Mouse (Mus musculus): ENCODE data around the gene 4933427D14Rik. TPM values are rescaled to one million over a fixed set of nuclear protein-coding genes. Genes with fewer than 3 reads are reported as not detected.

Gene 4933427D14Rik
- polyA plus RNA-seq, 2 experiments, result 11.1 to 19.2 TPM

DNA sequence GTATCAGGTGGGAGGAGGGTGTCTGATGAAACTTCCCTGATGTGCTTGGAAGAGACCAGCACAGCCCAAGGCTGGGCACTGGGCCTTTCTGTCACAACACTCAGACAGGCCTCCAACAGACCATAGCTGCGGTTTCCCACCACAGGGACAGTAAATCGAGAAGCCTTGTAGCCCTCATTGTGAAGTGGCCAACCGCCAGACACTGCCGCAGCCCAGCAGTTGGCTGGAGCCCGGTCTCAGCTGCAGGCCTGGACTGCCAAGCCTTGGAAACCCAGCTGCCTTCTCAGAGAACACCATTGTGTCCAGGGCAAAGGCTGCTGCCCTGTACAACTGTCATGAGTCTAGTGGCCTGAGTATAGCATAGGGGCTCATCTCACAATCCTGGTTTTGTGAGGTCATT lies 26.8 kb upstream of the 4933427D14Rik start:
- Histone ChIP-seq H3K9me3 (ENCODE audit: control insufficient read depth, low read length) (no peaks in the 10 kb centered on the region), H3K27ac (replicated peaks; ENCODE audit: low read depth, low read length) (no peak overlapping the region), H3K27me3 (ENCODE audit: control insufficient read depth, insufficient read depth, low read length) (no peaks in the 10 kb centered on the region), H3K9ac (ENCODE audit: low read depth, low read length, severe bottlenecking) (no peak overlapping the region), H3K36me3 (ENCODE audit: control insufficient read depth, insufficient read depth, low read length) (no peaks in the 10 kb centered on the region), H3K4me1 (ENCODE audit: control insufficient read depth, insufficient read depth, low read length) (no peaks in the 10 kb centered on the region), H3K4me2 (replicated peaks; ENCODE audit: low read depth, low read length, severe bottlenecking) (no peak overlapping the region), H3K4me3 (replicated peaks; ENCODE audit: low read length) (no peak overlapping the region)
- WGBS, result 62% methylated on average over 5 of the region's 5 CpGs
- ATAC-seq (ENCODE audit: low FRiP score, low read depth) (no peak), DNase-seq (ENCODE audit: low spot score) (no peak)
- no peak for TF ChIP-seq POLR2A (IDR thresholded peaks at IDR 0.05; ENCODE audit: borderline replicate concordance, extremely low read depth, insufficient read depth, insufficient read length)

GRCm38 (mm10) chr11:72232991-72233390 lies 25.7 kb upstream of the 4933427D14Rik start:
- H3K9ac ChIP-seq (ENCODE audit: low read depth, low read length, severe bottlenecking), result no peak overlapping the region
- H3K4me1 ChIP-seq (ENCODE audit: control insufficient read depth, insufficient read depth, low read length), result no peaks in the 10 kb centered on the region
- no peaks in the 10 kb centered on the region for H3K27me3 ChIP-seq (ENCODE audit: control insufficient read depth, insufficient read depth, low read length)
- DNase-seq (ENCODE audit: low spot score) (no peak), ATAC-seq (ENCODE audit: low FRiP score, low read depth) (no peak)
- 29% methylated on average over 1 of the region's 1 CpGs for WGBS
- no peak overlapping the region for H3K4me2 ChIP-seq (replicated peaks; ENCODE audit: low read depth, low read length, severe bottlenecking)
- H3K4me3 ChIP-seq (replicated peaks; ENCODE audit: low read length), result no peak overlapping the region
- H3K9me3 ChIP-seq (ENCODE audit: control insufficient read depth, low read length), result no peaks in the 10 kb centered on the region
- no peaks in the 10 kb centered on the region for H3K36me3 ChIP-seq (ENCODE audit: control insufficient read depth, insufficient read depth, low read length)
- H3K27ac ChIP-seq (replicated peaks; ENCODE audit: low read depth, low read length), result no peak overlapping the region
- no peak for TF ChIP-seq POLR2A (IDR thresholded peaks at IDR 0.05; ENCODE audit: borderline replicate concordance, extremely low read depth, insufficient read depth, insufficient read length)

- ATAC-seq (ENCODE audit: low FRiP score, low read depth) (no peak), DNase-seq (ENCODE audit: low spot score) (no peak)
- WGBS, result 75% methylated on average over 7 of the region's 7 CpGs
- Histone ChIP-seq H3K4me1 (ENCODE audit: control insufficient read depth, insufficient read depth, low read length) (no peaks in the 10 kb centered on the region), H3K36me3 (ENCODE audit: control insufficient read depth, insufficient read depth, low read length) (no peaks in the 10 kb centered on the region), H3K9me3 (ENCODE audit: control insufficient read depth, low read length) (no peaks in the 10 kb centered on the region), H3K27me3 (ENCODE audit: control insufficient read depth, insufficient read depth, low read length) (no peaks in the 10 kb centered on the region), H3K4me2 (replicated peaks; ENCODE audit: low read depth, low read length, severe bottlenecking) (no peak overlapping the region), H3K27ac (replicated peaks; ENCODE audit: low read depth, low read length) (no peak overlapping the region), H3K4me3 (replicated peaks; ENCODE audit: low read length) (no peak overlapping the region), H3K9ac (ENCODE audit: low read depth, low read length, severe bottlenecking) (no peak overlapping the region)
- no peak for TF ChIP-seq POLR2A (IDR thresholded peaks at IDR 0.05; ENCODE audit: borderline replicate concordance, extremely low read depth, insufficient read depth, insufficient read length)
Observed at GRCm38 (mm10) chr11:72232068-72232467, 24.8 kb upstream of the 4933427D14Rik start.

- DNase-seq (ENCODE audit: low spot score) (no peak), ATAC-seq (ENCODE audit: low FRiP score, low read depth) (no peak)
- H3K4me1 ChIP-seq (ENCODE audit: control insufficient read depth, insufficient read depth, low read length), result no peaks in the 10 kb centered on the region
- WGBS, result 90% methylated on average over 4 of the region's 4 CpGs
- no peak for TF ChIP-seq POLR2A (IDR thresholded peaks at IDR 0.05; ENCODE audit: borderline replicate concordance, extremely low read depth, insufficient read depth, insufficient read length)
- H3K36me3 ChIP-seq (ENCODE audit: control insufficient read depth, insufficient read depth, low read length), result no peaks in the 10 kb centered on the region
- no peak overlapping the region for H3K9ac ChIP-seq (ENCODE audit: low read depth, low read length, severe bottlenecking)
- H3K4me3 ChIP-seq (replicated peaks; ENCODE audit: low read length), result no peak overlapping the region
- no peak overlapping the region for H3K27ac ChIP-seq (replicated peaks; ENCODE audit: low read depth, low read length)
- no peaks in the 10 kb centered on the region for H3K27me3 ChIP-seq (ENCODE audit: control insufficient read depth, insufficient read depth, low read length)
- H3K4me2 ChIP-seq (replicated peaks; ENCODE audit: low read depth, low read length, severe bottlenecking), result no peak overlapping the region
- H3K9me3 ChIP-seq (ENCODE audit: control insufficient read depth, low read length), result no peaks in the 10 kb centered on the region
Observed at GRCm38 (mm10) chr11:72228513-72228912, 21.3 kb upstream of the 4933427D14Rik start.

DNA sequence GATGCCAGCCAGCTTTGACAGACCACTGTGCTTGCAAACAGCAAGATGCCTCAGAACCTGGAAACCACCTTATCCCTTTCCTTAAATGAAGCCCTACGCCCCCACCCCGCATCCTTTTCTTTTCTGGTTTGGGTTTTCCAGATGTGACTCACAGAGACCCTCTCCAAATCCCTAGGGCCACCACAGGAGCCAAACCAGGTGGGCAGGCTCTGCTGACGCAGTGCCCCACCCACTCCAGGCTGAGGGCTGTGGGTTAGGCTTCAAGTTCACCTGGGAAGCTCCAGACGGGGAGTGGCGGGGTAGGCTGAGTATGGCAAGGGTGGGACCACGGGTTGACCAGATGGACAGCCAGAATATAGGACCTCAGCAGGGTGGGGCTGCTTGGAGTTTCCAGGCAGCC lies 19.6 kb upstream of the 4933427D14Rik start:
- no peak overlapping the region for H3K4me3 ChIP-seq (replicated peaks; ENCODE audit: low read length)

More for the DNA sequence above, 19.6 kb upstream of the 4933427D14Rik start:
- TF ChIP-seq POLR2A (IDR thresholded peaks at IDR 0.05; ENCODE audit: borderline replicate concordance, extremely low read depth, insufficient read depth, insufficient read length), result no peak
- Histone ChIP-seq H3K36me3 (ENCODE audit: control insufficient read depth, insufficient read depth, low read length) (no peaks in the 10 kb centered on the region), H3K9ac (ENCODE audit: low read depth, low read length, severe bottlenecking) (no peak overlapping the region), H3K27ac (replicated peaks; ENCODE audit: low read depth, low read length) (no peak overlapping the region), H3K9me3 (ENCODE audit: control insufficient read depth, low read length) (no peaks in the 10 kb centered on the region), H3K27me3 (ENCODE audit: control insufficient read depth, insufficient read depth, low read length) (no peaks in the 10 kb centered on the region), H3K4me2 (replicated peaks; ENCODE audit: low read depth, low read length, severe bottlenecking) (no peak overlapping the region), H3K4me1 (ENCODE audit: control insufficient read depth, insufficient read depth, low read length) (no peaks in the 10 kb centered on the region)
- 88% methylated on average over 6 of the region's 6 CpGs for WGBS
- DNase-seq (ENCODE audit: low spot score), result no peak
- no peak for ATAC-seq (ENCODE audit: low FRiP score, low read depth)
